Mouse (Mus musculus) cerebellum, adult 2 months (tissue): ENCODE results near the gene H2-Ke6. TPM values are rescaled to one million over a fixed set of nuclear protein-coding genes. Genes with fewer than 3 reads are reported as not detected.

Experiments
- DNase-seq, 2 experiments: peaks; one replicate each; pipeline ENCODE4 v3.0.0; 2021
- H3K27ac ChIP-seq: fragments of 200-500 bp; 2 replicates; pipeline ENCODE4 v1.5.1; 2012; ENCODE audit warnings: low read length, control low read depth, inconsistent platforms; ENCODE audit not compliant: insufficient read depth
- H3K27me3 ChIP-seq: fragments of 200-500 bp; 2 replicates; pipeline ENCODE4 v1.6.1; 2012; ENCODE audit warnings: inconsistent platforms, mild to moderate bottlenecking, low read length, moderate library complexity; ENCODE audit not compliant: control insufficient read depth, insufficient read depth
- H3K4me1 ChIP-seq: fragments of 200-500 bp; 2 replicates; pipeline ENCODE4 v1.6.1; 2011; ENCODE audit warnings: low read length; ENCODE audit not compliant: control insufficient read depth, insufficient read depth
- H3K4me3 ChIP-seq: fragments of 200-500 bp; replicated peaks from 2 replicates; pipeline ENCODE3; 2011; ENCODE audit warnings: mild to moderate bottlenecking, low read depth, low read length, control low read depth; ENCODE audit not compliant: insufficient read depth
- CTCF ChIP-seq: fragments of 200-500 bp; IDR thresholded peaks from 2 replicates; pipeline ENCODE4 v1.5.1; 2011; ENCODE audit warnings: low read depth, mild to moderate bottlenecking, control low read depth, low read length, moderate library complexity, borderline replicate concordance; ENCODE audit not compliant: insufficient read depth
- POLR2A ChIP-seq: fragments of 200-500 bp; IDR thresholded peaks from 2 replicates; pipeline ENCODE4 v1.6.1; 2011; ENCODE audit warnings: low read length, control low read depth, borderline replicate concordance; ENCODE audit not compliant: insufficient read depth
- WGBS: fragments of 180-500 bp; shearing (Covaris S2); methylation state at CpG from one replicate; pipeline ENCODE4 v1.1.7; 2018; 5-methylcytosine and 5-hydroxymethylcytosine counted together
- polyA plus RNA-seq: library from polyadenylated mRNA; depleted of rRNA; stranded (reverse); fragments of >200 nt; gene quantifications from 2 replicates; pipeline ENCODE4 v1.2.3, GENCODE M21; 2012

The H2-Ke6 gene
- polyA plus RNA-seq, 1 experiment, result 82.9 TPM

DNA sequence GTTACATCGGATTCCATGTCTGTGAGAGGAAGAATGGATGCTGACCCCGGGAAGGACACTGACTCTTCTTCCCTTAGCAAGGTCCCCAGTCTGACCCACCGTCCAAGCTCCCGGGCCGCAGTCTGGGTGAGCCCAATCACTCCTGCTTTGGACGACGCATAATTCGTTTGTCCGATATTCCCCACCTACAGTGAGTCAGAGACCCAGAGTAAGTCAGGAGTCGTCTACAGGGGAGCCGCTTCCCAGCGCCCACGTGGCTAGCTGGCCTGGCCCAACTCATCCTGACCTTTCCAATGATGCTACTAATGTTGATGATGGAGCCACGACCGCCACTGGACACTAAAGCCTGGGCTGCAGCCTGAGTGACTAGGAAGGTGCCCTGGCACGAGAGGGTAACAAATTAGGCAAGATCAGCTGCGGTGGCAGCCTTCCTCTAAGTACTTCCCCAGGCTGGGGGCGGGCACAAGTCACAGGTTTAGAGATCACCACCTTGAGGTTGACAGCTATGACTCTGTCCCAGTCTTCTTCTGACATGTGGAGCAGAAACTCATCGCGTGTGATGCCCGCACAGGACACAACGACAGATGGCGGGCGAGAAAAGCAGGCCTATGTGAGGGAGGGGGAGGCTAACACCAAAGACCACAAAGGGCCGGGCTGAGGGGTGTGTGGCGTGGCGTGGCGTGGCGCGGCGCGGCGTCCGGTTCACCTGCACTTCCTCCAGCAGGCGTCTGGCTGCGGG lies 774 bp downstream of the H2-Ke6 start:
- WGBS, result 5% methylated on average over 36 of the region's 36 CpGs
- peaks cover 26% of the 10 kb centered on the region for H3K4me1 ChIP-seq
- 0 out of 2 replicates have a peak overlapping the region, but pooled peaks have one; percentile 16 for H3K27ac ChIP-seq

GRCm38 (mm10) chr17:34026221-34026620 lies 1.6 kb downstream of the H2-Ke6 start:
- TF ChIP-seq CTCF (no peak), POLR2A (no peak)
- no peak overlapping the region for H3K4me3 ChIP-seq
- H3K27ac ChIP-seq, result no peak overlapping the region
- no peaks in the 10 kb centered on the region for H3K27me3 ChIP-seq
- peak in 1 of 2 experiments; percentile 22 for DNase-seq
- H3K4me1 ChIP-seq, result peaks cover 26% of the 10 kb centered on the region
- 29% methylated on average over 2 of the region's 2 CpGs for WGBS

More for the DNA sequence above, 774 bp downstream of the H2-Ke6 start:
- TF ChIP-seq POLR2A, result no peak
- no peak for TF ChIP-seq CTCF
- H3K27me3 ChIP-seq, result no peaks in the 10 kb centered on the region
- peak overlapping the region; percentile 65 for H3K4me3 ChIP-seq
- peak in 1 of 2 experiments; percentile 50 for DNase-seq

GRCm38 (mm10) chr17:34025756-34026151 lies 2.1 kb downstream of the H2-Ke6 start:
- no peak overlapping the region for H3K4me3 ChIP-seq
- H3K27me3 ChIP-seq, result no peaks in the 10 kb centered on the region
- H3K4me1 ChIP-seq, result peaks cover 25% of the 10 kb centered on the region
- TF ChIP-seq CTCF (no peak), POLR2A (no peak)
- peak; percentile 23 to 31 for DNase-seq
- 16% methylated on average over 7 of the region's 7 CpGs for WGBS
- no peak overlapping the region for H3K27ac ChIP-seq

- Histone ChIP-seq H3K27ac (peak overlapping the region; percentile 76), H3K4me1 (peaks cover 18% of the 10 kb centered on the region), H3K27me3 (no peaks in the 10 kb centered on the region), H3K4me3 (peak overlapping the region; percentile 62)
- no peak for TF ChIP-seq POLR2A
- TF ChIP-seq CTCF, result no peak
- under 1% methylated on average over 57 of the region's 57 CpGs for WGBS
- DNase-seq, result no peak
Measured at GRCm38 (mm10) chr17:34024861-34025755, 2.8 kb downstream of the H2-Ke6 start.

- peaks cover 12% of the 10 kb centered on the region for H3K4me1 ChIP-seq
- DNase-seq, result peak; percentile 88 to 92
- H3K4me3 ChIP-seq, result peak within 1 kb of the TSS; percentile 62
- TF ChIP-seq POLR2A (peak; percentile 96), CTCF (no peak)
- peak within 1 kb of the TSS; percentile 76 for H3K27ac ChIP-seq
- under 1% methylated on average over 48 of the region's 58 CpGs for WGBS
- H3K27me3 ChIP-seq, result no peaks in the 10 kb centered on the region
Measured at GRCm38 (mm10) chr17:34024317-34024821, 3.5 kb downstream of the H2-Ke6 start, which contains the start of gene Ring1. Gene Ring1, minus strand, starts transcription at chr17:34024680.

- 55% methylated on average over 9 of the region's 9 CpGs for WGBS
- H3K4me3 ChIP-seq, result peak overlapping the region; percentile 62
- TF ChIP-seq CTCF (no peak), POLR2A (no peak)
- H3K4me1 ChIP-seq, result peaks cover 11% of the 10 kb centered on the region
- no peaks in the 10 kb centered on the region for H3K27me3 ChIP-seq
- no peak for DNase-seq
- no peak overlapping the region for H3K27ac ChIP-seq
Measured at GRCm38 (mm10) chr17:34023678-34024077, 4.2 kb downstream of the H2-Ke6 start.

DNA sequence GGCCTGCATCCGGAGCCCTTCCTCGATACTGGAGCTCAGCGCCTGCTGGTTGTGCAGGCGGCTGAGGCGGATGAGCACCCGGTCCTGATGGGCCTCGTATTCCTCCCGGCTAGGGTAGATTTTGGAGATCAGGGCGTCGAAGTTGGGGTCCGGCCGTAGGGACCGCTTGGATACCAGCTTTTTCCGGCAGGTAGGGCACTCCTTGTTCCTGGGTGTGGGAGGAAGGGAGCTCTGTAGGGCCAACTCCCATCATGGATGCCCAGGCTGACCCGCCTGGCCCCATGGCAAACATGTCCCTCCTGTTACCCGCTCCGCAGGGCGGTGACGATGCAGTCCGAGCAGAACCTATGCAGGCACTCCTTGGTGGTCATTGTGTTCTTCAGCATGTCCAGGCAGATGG lies 4.9 kb downstream of the H2-Ke6 start:
- WGBS, result 95% methylated on average over 20 of the region's 20 CpGs
- no peak for DNase-seq
- H3K27me3 ChIP-seq, result no peaks in the 10 kb centered on the region
- no peak overlapping the region for H3K27ac ChIP-seq
- TF ChIP-seq CTCF, result no peak
- TF ChIP-seq POLR2A, result no peak
- no peak overlapping the region for H3K4me3 ChIP-seq
- H3K4me1 ChIP-seq, result peaks cover 11% of the 10 kb centered on the region

DNA sequence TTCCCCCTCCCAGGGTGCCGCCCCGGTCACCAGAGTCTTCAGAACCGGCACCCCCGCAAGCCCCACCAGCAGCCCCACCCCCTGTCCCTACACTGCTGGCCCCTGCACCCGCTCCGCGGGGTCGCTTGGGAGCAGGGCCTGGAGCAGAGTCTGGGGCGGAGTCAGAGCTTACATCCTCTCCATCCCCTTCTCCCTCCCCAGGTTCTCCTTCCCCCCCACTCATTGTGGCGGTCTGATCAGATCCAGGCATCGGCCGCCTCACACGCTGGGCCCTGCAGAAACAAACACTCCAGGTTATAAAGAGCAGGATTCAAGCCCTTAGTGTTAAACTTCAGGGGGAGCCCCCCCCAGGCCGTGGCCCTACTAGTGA lies 5.5 kb downstream of the H2-Ke6 start:
- TF ChIP-seq CTCF (no peak), POLR2A (no peak)
- Histone ChIP-seq H3K4me1 (peaks cover 11% of the 10 kb centered on the region), H3K4me3 (no peak overlapping the region), H3K27ac (no peak overlapping the region), H3K27me3 (no peaks in the 10 kb centered on the region)
- WGBS, result 84% methylated on average over 14 of the region's 14 CpGs
- DNase-seq, result no peak
